Mouse (Mus musculus): Measurements from ENCODE around the gene Pigz. TPM values are rescaled to one million over a fixed set of nuclear protein-coding genes. Genes with fewer than 3 reads are reported as not detected.
A peak's percentile ranks its signal among the peaks of the same experiment; 100 is the strongest.
"Not testable (repeated sequence)": the region's sequence is repeated elsewhere in the genome, so short reads cannot be mapped to it uniquely, and the experiment has no call there.

Pigz gene
- polyA plus RNA-seq, 1 experiment from 2014 or later: 0.25 TPM

DNA sequence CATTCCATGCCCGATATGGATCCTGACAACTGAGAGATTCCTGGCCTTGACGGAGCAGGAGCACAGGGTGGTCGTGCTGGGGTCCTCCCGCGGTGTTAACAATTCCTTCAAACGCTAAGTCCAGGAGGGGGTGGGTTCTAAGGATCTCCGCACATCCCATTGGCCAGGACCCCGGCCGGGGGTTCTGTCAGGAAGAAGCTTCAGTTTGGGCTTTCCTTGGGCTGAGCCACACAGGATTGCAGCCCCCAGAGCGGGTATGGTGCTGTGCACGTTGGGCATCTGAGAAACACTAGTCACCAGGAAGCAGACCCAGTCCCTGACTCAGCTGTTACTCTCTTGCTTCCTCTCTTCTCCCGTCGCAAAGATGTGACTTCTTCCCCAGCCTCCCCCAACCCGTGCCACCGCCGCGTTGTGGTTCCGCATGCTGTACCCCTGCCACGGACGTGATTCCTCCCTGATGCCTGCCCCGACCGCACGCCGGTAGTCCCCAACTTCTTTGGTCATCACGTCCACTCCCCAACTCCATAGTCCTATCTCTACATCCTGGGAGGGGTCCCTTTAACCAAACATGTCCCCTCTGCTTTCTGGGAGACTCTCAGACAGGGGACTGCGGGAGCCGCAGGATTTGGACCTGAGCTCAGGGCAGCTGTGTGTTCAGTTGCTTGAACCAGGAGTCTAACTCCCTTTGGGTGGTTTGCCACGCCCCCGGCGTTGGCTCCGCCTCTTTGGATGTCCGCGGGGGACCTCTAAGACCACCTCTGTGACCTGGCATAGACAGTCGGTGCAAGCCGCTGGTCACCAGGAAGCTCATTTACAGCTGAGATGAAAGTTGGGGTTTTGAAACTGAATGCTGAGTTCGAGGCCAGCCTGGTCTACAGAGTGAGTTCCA lies 1.7 kb downstream of the Pigz start:
- Histone ChIP-seq H3K27me3 (ENCODE audit: control insufficient read depth, insufficient read depth, low read length) (peaks cover 37% of the 10 kb centered on the region), H3K9me3 (ENCODE audit: control insufficient read depth, low read length) (no peaks in the 10 kb centered on the region), H3K9ac (ENCODE audit: low read length) (no peak overlapping the region; the same call in 1 of the 2 replicates), H3K36me3 (ENCODE audit: control insufficient read depth, insufficient read depth, low read length) (no peaks in the 10 kb centered on the region), H3K4me2 (ENCODE audit: low read depth, severe bottlenecking) (peak overlapping the region; percentile 39), H3K4me3 (ENCODE audit: low read depth, low read length) (peak overlapping the region; percentile 22; the same call in 1 of the 2 replicates), H3K27ac (replicated peaks; ENCODE audit: low read depth, low read length) (no peak overlapping the region), H3K4me1 (ENCODE audit: control insufficient read depth, insufficient read depth, low read length) (0 out of 2 replicates have a peak, but pooled peaks cover 7% of the 10 kb centered on the region)
- peak; percentile 47 for DNase-seq (ENCODE audit: low spot score)
- WGBS: 5% methylated on average over 36 of the region's 36 CpGs
- no peak for ATAC-seq (ENCODE audit: insufficient number of reproducible peaks, low FRiP score, low TSS enrichment, low read depth)

DNA sequence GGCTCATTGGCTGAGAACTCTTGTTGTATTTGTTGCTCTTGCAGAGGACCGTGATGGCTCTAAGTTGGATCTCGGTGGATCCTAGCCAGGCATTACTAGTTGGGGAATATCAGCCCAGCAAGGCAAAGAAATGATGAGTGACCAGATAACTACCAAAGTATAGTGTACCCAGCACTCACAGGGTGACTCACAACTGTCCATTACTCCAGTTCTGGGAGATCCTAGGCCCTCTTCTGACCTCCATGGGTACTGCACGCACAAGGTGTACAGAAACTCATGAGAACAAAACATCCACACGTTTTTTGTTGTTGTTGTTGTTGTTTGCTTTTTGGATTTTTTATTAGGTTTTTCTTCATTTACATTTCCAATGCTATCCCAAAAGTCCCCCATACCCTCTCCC lies 2.9 kb downstream of the Pigz start:
- ATAC-seq (ENCODE audit: insufficient number of reproducible peaks, low FRiP score, low TSS enrichment, low read depth) (no peak), DNase-seq (ENCODE audit: low spot score) (no peak)
- Histone ChIP-seq H3K27ac (replicated peaks; ENCODE audit: low read depth, low read length) (no peak overlapping the region), H3K9me3 (ENCODE audit: control insufficient read depth, low read length) (no peaks in the 10 kb centered on the region), H3K36me3 (ENCODE audit: control insufficient read depth, insufficient read depth, low read length) (no peaks in the 10 kb centered on the region), H3K4me2 (ENCODE audit: low read depth, severe bottlenecking) (no peak overlapping the region), H3K4me3 (ENCODE audit: low read depth, low read length) (no peak overlapping the region), H3K4me1 (ENCODE audit: control insufficient read depth, insufficient read depth, low read length) (0 out of 2 replicates have a peak, but pooled peaks cover 7% of the 10 kb centered on the region), H3K27me3 (ENCODE audit: control insufficient read depth, insufficient read depth, low read length) (peaks cover 37% of the 10 kb centered on the region), H3K9ac (ENCODE audit: low read length) (no peak overlapping the region)
- 80% methylated on average over 4 of the region's 4 CpGs for WGBS

DNA sequence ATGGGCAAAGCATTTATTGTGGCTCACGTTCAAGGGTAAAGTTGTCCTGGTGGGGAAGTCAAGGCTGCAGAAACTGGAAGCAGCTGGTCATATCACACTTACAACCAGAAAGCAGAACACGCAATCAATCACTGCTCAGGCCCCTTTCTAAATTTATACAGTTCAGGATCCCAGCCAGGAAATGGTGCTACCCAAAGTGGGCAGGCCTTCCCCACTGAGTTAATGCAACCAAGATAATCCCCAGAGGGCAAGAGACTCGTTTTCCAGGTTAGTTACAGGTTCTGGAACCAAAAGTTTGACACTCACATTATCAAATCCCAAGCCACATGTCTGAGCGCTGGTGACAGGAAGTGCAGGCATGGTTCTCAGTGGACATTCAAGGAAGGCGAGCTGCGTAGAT lies 5.2 kb downstream of the Pigz start:
- Histone ChIP-seq H3K9me3 (ENCODE audit: control insufficient read depth, low read length) (no peaks in the 10 kb centered on the region), H3K4me3 (ENCODE audit: low read depth, low read length) (no peak overlapping the region), H3K9ac (ENCODE audit: low read length) (no peak overlapping the region), H3K4me2 (ENCODE audit: low read depth, severe bottlenecking) (no peak overlapping the region), H3K27me3 (ENCODE audit: control insufficient read depth, insufficient read depth, low read length) (peaks cover 28% of the 10 kb centered on the region), H3K27ac (replicated peaks; ENCODE audit: low read depth, low read length) (no peak overlapping the region), H3K4me1 (ENCODE audit: control insufficient read depth, insufficient read depth, low read length) (0 out of 2 replicates have a peak, but pooled peaks cover 5% of the 10 kb centered on the region), H3K36me3 (ENCODE audit: control insufficient read depth, insufficient read depth, low read length) (no peaks in the 10 kb centered on the region)
- DNase-seq (ENCODE audit: low spot score): no peak
- 70% methylated on average over 6 of the region's 6 CpGs for WGBS
- no peak for ATAC-seq (ENCODE audit: insufficient number of reproducible peaks, low FRiP score, low TSS enrichment, low read depth)

DNA sequence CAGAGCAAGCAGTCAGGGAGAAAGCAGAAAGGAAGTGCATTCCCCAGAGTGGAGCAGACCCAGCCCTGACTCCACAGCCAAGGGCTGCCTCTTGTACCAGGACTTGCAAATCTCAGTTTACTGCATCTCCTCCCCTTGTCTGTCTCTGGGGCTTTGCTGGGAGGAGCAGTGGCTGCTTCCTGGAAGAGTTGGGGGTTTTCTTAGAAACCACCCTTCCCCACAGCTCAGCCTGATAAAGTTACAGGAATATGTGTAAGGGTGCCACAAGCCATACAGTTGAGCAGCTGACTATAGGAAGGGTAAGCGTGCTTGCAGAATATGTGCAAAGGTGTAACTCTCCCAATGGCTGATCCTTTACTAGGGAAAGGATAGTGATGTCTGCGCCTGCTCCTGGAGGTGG lies 6.9 kb downstream of the Pigz start:
- 67% methylated on average over 2 of the region's 2 CpGs for WGBS
- Histone ChIP-seq H3K36me3 (ENCODE audit: control insufficient read depth, insufficient read depth, low read length) (0 out of 2 replicates have a peak, but pooled peaks cover 2% of the 10 kb centered on the region), H3K9ac (ENCODE audit: low read length) (no peak overlapping the region), H3K27ac (replicated peaks; ENCODE audit: low read depth, low read length) (no peak overlapping the region), H3K27me3 (ENCODE audit: control insufficient read depth, insufficient read depth, low read length) (peaks cover 10% of the 10 kb centered on the region), H3K4me2 (ENCODE audit: low read depth, severe bottlenecking) (no peak overlapping the region), H3K9me3 (ENCODE audit: control insufficient read depth, low read length) (no peaks in the 10 kb centered on the region), H3K4me3 (ENCODE audit: low read depth, low read length) (no peak overlapping the region), H3K4me1 (ENCODE audit: control insufficient read depth, insufficient read depth, low read length) (no peaks in the 10 kb centered on the region)
- ATAC-seq (ENCODE audit: insufficient number of reproducible peaks, low FRiP score, low TSS enrichment, low read depth) (no peak), DNase-seq (ENCODE audit: low spot score) (no peak)

DNA sequence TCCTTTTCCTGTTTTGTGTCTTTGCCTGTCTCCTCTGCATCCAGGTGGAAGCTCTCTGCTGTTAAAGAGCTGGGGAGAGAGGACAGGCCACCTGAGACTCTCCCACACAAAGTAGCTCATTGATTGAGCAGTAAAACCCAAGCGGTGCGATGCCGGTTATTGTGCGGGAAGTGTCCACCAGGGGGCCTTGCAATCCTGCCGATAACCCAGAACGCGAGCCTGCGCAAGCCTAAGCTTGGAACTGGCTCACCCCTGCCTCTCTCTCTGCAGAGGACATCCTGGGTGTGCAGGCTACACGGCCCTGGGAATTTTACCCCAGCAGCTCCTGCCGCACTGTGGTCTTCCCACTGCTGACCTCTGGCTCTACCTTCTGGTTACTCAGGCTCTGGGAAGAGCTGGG lies 10.3 kb downstream of the Pigz start:
- Histone ChIP-seq H3K4me3 (ENCODE audit: low read depth, low read length) (no peak overlapping the region), H3K4me1 (ENCODE audit: control insufficient read depth, insufficient read depth, low read length) (no peaks in the 10 kb centered on the region), H3K27ac (replicated peaks; ENCODE audit: low read depth, low read length) (no peak overlapping the region), H3K27me3 (ENCODE audit: control insufficient read depth, insufficient read depth, low read length) (no peaks in the 10 kb centered on the region), H3K9ac (ENCODE audit: low read length) (no peak overlapping the region), H3K4me2 (ENCODE audit: low read depth, severe bottlenecking) (no peak overlapping the region), H3K9me3 (ENCODE audit: control insufficient read depth, low read length) (no peaks in the 10 kb centered on the region), H3K36me3 (ENCODE audit: control insufficient read depth, insufficient read depth, low read length) (0 out of 2 replicates have a peak, but pooled peaks cover 2% of the 10 kb centered on the region)
- under 1% methylated on average over 10 of the region's 10 CpGs for WGBS
- DNase-seq (ENCODE audit: low spot score): peak; percentile 89
- ATAC-seq (ENCODE audit: insufficient number of reproducible peaks, low FRiP score, low TSS enrichment, low read depth): no peak

DNA sequence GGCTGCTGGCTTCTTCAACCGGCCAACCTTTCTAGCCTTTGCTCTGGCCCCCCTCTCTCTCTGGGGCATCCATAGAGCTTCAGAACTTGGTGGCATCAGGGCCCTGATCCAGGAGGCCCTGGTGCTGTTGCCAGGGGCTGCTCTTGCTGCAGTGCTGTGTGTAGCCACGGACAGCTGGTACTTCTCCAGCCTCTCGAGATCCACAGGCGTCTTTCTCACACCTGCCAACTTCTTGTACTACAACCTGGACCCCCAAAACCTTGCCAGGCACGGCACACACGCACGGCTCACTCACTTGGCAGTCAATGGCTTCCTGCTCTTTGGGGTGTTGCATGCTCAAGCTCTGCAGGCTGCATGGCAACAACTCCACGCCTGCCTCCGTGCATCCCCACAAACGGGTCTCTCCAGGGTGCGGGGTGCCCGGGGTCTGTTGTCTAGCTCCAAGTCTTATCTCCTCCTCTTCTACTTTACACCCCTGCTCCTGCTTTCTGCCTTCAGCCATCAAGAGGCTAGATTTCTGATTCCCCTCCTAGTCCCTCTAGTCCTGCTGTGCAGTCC lies 11.1 kb downstream of the Pigz start:
- H3K27ac ChIP-seq (replicated peaks; ENCODE audit: low read depth, low read length): no peak overlapping the region
- H3K4me2 ChIP-seq (ENCODE audit: low read depth, severe bottlenecking): no peak overlapping the region
- no peak for DNase-seq (ENCODE audit: low spot score)
- 0 out of 2 replicates have a peak, but pooled peaks cover 2% of the 10 kb centered on the region for H3K36me3 ChIP-seq (ENCODE audit: control insufficient read depth, insufficient read depth, low read length)
- H3K4me1 ChIP-seq (ENCODE audit: control insufficient read depth, insufficient read depth, low read length): peaks cover 3% of the 10 kb centered on the region; the same call in 1 of the 2 replicates
- H3K27me3 ChIP-seq (ENCODE audit: control insufficient read depth, insufficient read depth, low read length): no peaks in the 10 kb centered on the region
- ATAC-seq (ENCODE audit: insufficient number of reproducible peaks, low FRiP score, low TSS enrichment, low read depth): no peak
- no peaks in the 10 kb centered on the region for H3K9me3 ChIP-seq (ENCODE audit: control insufficient read depth, low read length)
- 96% methylated on average over 12 of the region's 12 CpGs for WGBS
- no peak overlapping the region for H3K9ac ChIP-seq (ENCODE audit: low read length)
- no peak overlapping the region for H3K4me3 ChIP-seq (ENCODE audit: low read depth, low read length)

DNA sequence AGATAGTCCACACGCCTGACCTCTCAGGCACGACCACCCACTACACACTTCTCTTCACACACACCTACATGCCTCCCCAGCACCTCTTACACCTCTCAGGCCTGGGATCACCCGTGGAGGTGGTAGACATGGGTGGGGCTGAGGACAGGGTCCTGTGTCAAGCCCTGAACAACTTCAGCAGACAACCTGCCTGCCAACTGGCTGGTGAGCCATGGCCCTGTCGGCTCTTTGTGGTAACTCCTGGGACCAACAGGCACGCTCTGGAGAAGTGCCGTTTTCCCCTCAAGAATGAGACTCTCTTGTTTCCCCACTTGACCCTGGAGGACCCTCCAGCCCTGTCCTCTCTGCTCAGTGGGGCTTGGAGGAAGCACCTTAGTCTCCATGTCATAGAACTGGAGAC lies 11.7 kb downstream of the Pigz start:
- H3K4me2 ChIP-seq (ENCODE audit: low read depth, severe bottlenecking): no peak overlapping the region
- no peak for DNase-seq (ENCODE audit: low spot score)
- H3K27ac ChIP-seq (replicated peaks; ENCODE audit: low read depth, low read length): no peak overlapping the region
- no peaks in the 10 kb centered on the region for H3K27me3 ChIP-seq (ENCODE audit: control insufficient read depth, insufficient read depth, low read length)
- H3K9ac ChIP-seq (ENCODE audit: low read length): 0 out of 2 replicates have a peak overlapping the region, but pooled peaks have one; percentile 17
- H3K4me1 ChIP-seq (ENCODE audit: control insufficient read depth, insufficient read depth, low read length): peaks cover 3% of the 10 kb centered on the region; the same call in 1 of the 2 replicates
- 94% methylated on average over 6 of the region's 6 CpGs for WGBS
- H3K9me3 ChIP-seq (ENCODE audit: control insufficient read depth, low read length): no peaks in the 10 kb centered on the region
- 0 out of 2 replicates have a peak, but pooled peaks cover 2% of the 10 kb centered on the region for H3K36me3 ChIP-seq (ENCODE audit: control insufficient read depth, insufficient read depth, low read length)
- ATAC-seq (ENCODE audit: insufficient number of reproducible peaks, low FRiP score, low TSS enrichment, low read depth): no peak
- no peak overlapping the region for H3K4me3 ChIP-seq (ENCODE audit: low read depth, low read length)

DNA sequence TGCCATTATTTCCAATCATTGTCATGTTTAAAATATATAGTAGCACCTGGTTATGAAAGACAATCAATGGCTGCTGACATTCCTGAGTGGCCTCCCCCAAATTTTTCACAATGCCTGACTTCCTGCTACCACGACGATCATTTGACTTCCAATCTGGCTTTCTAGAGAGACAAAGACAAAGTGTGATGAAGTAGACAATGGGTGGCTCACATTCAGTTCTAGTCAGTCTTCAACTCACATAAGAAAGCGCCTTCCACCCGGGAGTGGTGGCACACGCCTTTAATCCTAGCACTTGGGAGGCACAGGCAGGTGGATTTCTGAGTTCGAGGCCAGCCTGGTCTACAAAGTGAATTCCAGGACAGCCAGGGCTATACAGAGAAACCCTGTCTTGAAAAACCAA lies 12.3 kb downstream of the Pigz start:
- not testable (repeated sequence) for H3K4me1 ChIP-seq (ENCODE audit: control insufficient read depth, insufficient read depth, low read length); H3K9me3 ChIP-seq (ENCODE audit: control insufficient read depth, low read length); H3K27ac ChIP-seq (replicated peaks; ENCODE audit: low read depth, low read length); H3K27me3 ChIP-seq (ENCODE audit: control insufficient read depth, insufficient read depth, low read length); H3K4me2 ChIP-seq (ENCODE audit: low read depth, severe bottlenecking); DNase-seq (ENCODE audit: low spot score); H3K4me3 ChIP-seq (ENCODE audit: low read depth, low read length); H3K9ac ChIP-seq (ENCODE audit: low read length); H3K36me3 ChIP-seq (ENCODE audit: control insufficient read depth, insufficient read depth, low read length); ATAC-seq (ENCODE audit: insufficient number of reproducible peaks, low FRiP score, low TSS enrichment, low read depth)
- WGBS: 93% methylated on average over 6 of the region's 6 CpGs

Data from limb, embryonic 11.5 days (tissue).